Mouse (Mus musculus): ENCODE results near the gene Olfr869.

Olfr869 gene

GRCm38 (mm10) chr9:20128709-20129108, at the start of gene Olfr869:
TSS of gene Olfr869 (plus strand) at chr9:20129009.
- no peak for DNase-seq (ENCODE audit: low read depth, low spot score)
- H3K36me3 ChIP-seq (ENCODE audit: control insufficient read depth, insufficient read depth, low read length, poor library complexity, severe bottlenecking) = no peaks in the 10 kb centered on the region
- H3K27me3 ChIP-seq (ENCODE audit: control insufficient read depth, insufficient read depth, low read length, poor library complexity, severe bottlenecking) = no peaks in the 10 kb centered on the region

- H3K36me3 ChIP-seq (ENCODE audit: control insufficient read depth, insufficient read depth, low read length, poor library complexity, severe bottlenecking) = no peaks in the 10 kb centered on the region
- H3K27me3 ChIP-seq (ENCODE audit: control insufficient read depth, insufficient read depth, low read length, poor library complexity, severe bottlenecking) = no peaks in the 10 kb centered on the region; the same call in 1 of the 2 replicates
- DNase-seq (ENCODE audit: low read depth, low spot score) = no peak
Observed at GRCm38 (mm10) chr9:20098326-20098725, 30.5 kb upstream of the Olfr869 start, which contains the start of gene Olfr868. TSS of gene Olfr868 (plus strand) at chr9:20098626.

- DNase-seq (ENCODE audit: low read depth, low spot score) = no peak
- Histone ChIP-seq H3K27me3 (ENCODE audit: control insufficient read depth, insufficient read depth, low read length, poor library complexity, severe bottlenecking) (no peaks in the 10 kb centered on the region), H3K36me3 (ENCODE audit: control insufficient read depth, insufficient read depth, low read length, poor library complexity, severe bottlenecking) (no peaks in the 10 kb centered on the region)
Observed at GRCm38 (mm10) chr9:20149706-20150105, 20.9 kb downstream of the Olfr869 start.

GRCm38 (mm10) chr9:20173957-20174356, 45.1 kb downstream of the Olfr869 start, which contains the start of gene Olfr870:
TSS of gene Olfr870 (minus strand) at chr9:20174057.
- no peaks in the 10 kb centered on the region for H3K36me3 ChIP-seq (ENCODE audit: control insufficient read depth, insufficient read depth, low read length, poor library complexity, severe bottlenecking)
- no peak for DNase-seq (ENCODE audit: low read depth, low spot score)
- no peaks in the 10 kb centered on the region for H3K27me3 ChIP-seq (ENCODE audit: control insufficient read depth, insufficient read depth, low read length, poor library complexity, severe bottlenecking)

GRCm38 (mm10) chr9:20179463-20179862, 50.7 kb downstream of the Olfr869 start:
- Histone ChIP-seq H3K36me3 (ENCODE audit: control insufficient read depth, insufficient read depth, low read length, poor library complexity, severe bottlenecking) (no peaks in the 10 kb centered on the region), H3K27me3 (ENCODE audit: control insufficient read depth, insufficient read depth, low read length, poor library complexity, severe bottlenecking) (no peaks in the 10 kb centered on the region)
- DNase-seq (ENCODE audit: low read depth, low spot score) = no peak

Data from splenic B cell, adult 2 months (primary cell).